Mouse (Mus musculus) ovary, adult 2 months (tissue): ENCODE measurements around the gene Ghrh. TPM values are rescaled to one million over a fixed set of nuclear protein-coding genes. Genes with fewer than 3 reads are reported as not detected.

Source experiments
- polyA plus RNA-seq: library from polyadenylated mRNA; depleted of rRNA; stranded (reverse); fragments of >200 nt; gene quantifications from 2 replicates; pipeline ENCODE4 v1.2.3, GENCODE M21; 2012; rRNA removed

The Ghrh gene
- 2.6 and 3.0 TPM in 2 replicates for polyA plus RNA-seq

DNA sequence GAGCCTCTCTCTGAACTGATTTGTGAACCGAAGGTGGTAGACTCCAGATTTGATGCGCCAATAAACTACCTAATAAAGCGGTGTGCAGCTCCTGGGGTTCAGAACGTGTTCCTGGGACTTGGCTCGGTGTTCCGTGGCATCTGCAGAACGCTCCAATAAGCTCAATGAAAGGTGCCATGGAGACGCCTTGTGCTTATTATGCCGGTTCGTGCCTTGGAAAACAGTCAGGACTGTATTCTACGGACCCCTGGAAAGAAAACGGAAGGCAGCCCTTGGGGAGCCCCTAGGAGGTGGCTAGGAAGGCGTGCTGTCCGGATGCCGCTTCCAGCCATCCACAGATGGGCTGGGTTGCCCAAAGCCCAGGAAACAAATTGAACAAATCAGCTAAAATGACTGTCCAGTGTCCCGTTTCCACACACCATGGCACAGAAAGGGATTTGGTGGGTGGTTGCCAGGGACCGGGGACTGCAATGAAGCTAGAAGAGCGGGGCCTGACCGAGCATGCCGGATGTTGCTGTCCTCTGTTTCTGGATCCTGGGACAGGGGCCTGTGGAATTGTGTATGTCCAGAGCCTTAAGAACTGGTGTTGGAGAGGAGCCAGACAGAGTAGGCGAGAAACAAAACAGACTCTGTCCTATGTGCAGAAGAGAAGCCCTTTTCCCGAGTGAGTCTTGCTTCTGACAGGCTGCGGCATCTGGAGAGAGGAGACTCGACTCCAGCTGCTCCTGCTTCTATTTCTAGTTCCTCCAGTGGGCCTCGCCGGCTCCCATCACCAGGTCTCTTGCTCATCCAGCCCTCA, at the start of gene Ghrh:
Ghrh (minus strand) TSS at position 146 of the 799 bp plus-strand sequence.

DNA sequence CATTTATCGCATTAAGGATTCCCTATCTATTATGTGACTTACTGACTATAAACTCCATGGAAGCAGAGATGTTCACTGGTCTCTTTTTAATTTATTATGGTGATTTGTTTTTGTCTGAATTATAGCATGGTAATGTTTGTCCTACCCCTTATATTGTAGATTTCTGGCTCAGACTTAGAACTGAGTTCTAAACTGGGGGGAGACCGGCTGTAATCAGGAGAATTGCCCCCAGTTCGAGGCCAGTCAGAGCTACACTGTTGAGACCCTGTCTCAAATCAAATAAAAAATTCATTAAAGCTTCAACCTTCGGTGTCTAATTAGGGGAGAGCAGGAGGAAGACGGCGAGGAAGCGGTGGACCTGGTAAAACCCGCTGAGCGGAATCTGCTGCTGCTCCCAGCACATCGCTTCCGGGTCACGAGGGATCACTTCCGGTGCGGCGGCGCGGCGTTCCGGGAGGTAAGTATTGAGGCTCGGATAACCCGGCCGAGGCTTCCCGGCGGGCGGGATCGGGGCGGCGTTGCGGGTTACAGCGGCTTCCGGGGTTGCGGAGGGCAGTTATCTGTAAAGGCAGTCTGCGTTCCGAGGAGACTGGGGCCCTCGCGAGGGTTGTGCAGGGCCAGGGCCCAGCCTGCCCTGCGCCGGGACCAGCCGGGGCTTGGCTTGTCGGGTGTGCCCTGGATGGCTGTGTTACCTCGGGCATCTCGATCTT, 20.0 kb upstream of the Ghrh start, which contains the start of gene Manbal:
Manbal (plus strand) TSS at position 411 of the 710 bp plus-strand sequence.

Other genes with a start within 250 kb of the Ghrh start
- 26.8 and 27.2 TPM in 2 replicates for gene Samhd1, start 212.2 kb downstream of the Ghrh start, polyA plus RNA-seq
- 4.5 and 5.8 TPM in 2 replicates for gene Rbl1, start 143.0 kb downstream of the Ghrh start, polyA plus RNA-seq
- gene Rpn2, start 68.5 kb downstream of the Ghrh start, polyA plus RNA-seq, result 260 and 308 TPM in 2 replicates
- gene Mroh8, start 68.0 kb downstream of the Ghrh start, polyA plus RNA-seq, result 0.23 and 0.86 TPM in 2 replicates
- gene Manbal, start 20.1 kb upstream of the Ghrh start, polyA plus RNA-seq, result 68.4 and 83.5 TPM in 2 replicates
- gene Src, start 70.9 kb upstream of the Ghrh start, polyA plus RNA-seq, result 74.6 and 84.1 TPM in 2 replicates
- 219 and 296 TPM in 2 replicates for gene Nnat, start 212.6 kb upstream of the Ghrh start, polyA plus RNA-seq
- gene Blcap, start 223.8 kb upstream of the Ghrh start, polyA plus RNA-seq, result 48.9 and 51.8 TPM in 2 replicates